27 mouse cellular contexts compared by ENCODE assay signal in genomic region chr10:8986339-8986738, GRCm38 (mm10).
A peak's percentile ranks its signal among the peaks of the same experiment; 100 is the strongest.
DNase-seq lines count a peak whose midpoint lies in the region; ATAC-seq and TF ChIP-seq lines count a peak whose summit lies in the region.
"Had no signal": no experiment of that assay in that cellular context is flagged by ENCODE, and none has a peak within 500 bp of the region (broad histone marks: within the 10 kb centered on the region; RNA-seq: fewer than 3 reads in every experiment).

No protein-coding gene starts in this region.

- H3K9ac ChIP-seq in forebrain, embryonic 13.5 days = no peak overlapping the region
- H3K9ac ChIP-seq in forebrain, postnatal 0 days = no peak overlapping the region
- no peak overlapping the region for H3K9ac ChIP-seq in midbrain, embryonic 14.5 days (replicated peaks; ENCODE audit: low read length)
- H3K9ac ChIP-seq in midbrain, embryonic 11.5 days (ENCODE audit: low read length) = no peak overlapping the region
- no peak overlapping the region for H3K9ac ChIP-seq in midbrain, postnatal 0 days (replicated peaks; ENCODE audit: low read length, poor library complexity, severe bottlenecking)
- H3K9ac ChIP-seq: embryonic facial prominence, embryonic 12.5 days; embryonic facial prominence, embryonic 15.5 days; heart, embryonic 13.5 days; hindbrain, embryonic 14.5 days had no signal

- 74% methylated on average over 7 of the region's 7 CpGs for WGBS in forebrain, embryonic 13.5 days
- WGBS in forebrain, postnatal 0 days = 59% methylated on average over 7 of the region's 7 CpGs
- 84% methylated on average over 7 of the region's 7 CpGs for WGBS in heart, embryonic 10.5 days
- 63% methylated on average over 7 of the region's 7 CpGs for WGBS in midbrain, embryonic 14.5 days
- WGBS in midbrain, embryonic 11.5 days = 90% methylated on average over 7 of the region's 7 CpGs
- WGBS in midbrain, postnatal 0 days = 52% methylated on average over 7 of the region's 7 CpGs

- H3K9me3 ChIP-seq in forebrain, embryonic 13.5 days (replicated peaks) = no peaks in the 10 kb centered on the region
- no peaks in the 10 kb centered on the region for H3K9me3 ChIP-seq in forebrain, postnatal 0 days (ENCODE audit: low read length)
- no peaks in the 10 kb centered on the region for H3K9me3 ChIP-seq in heart, embryonic 10.5 days
- no peaks in the 10 kb centered on the region for H3K9me3 ChIP-seq in midbrain, embryonic 14.5 days (ENCODE audit: control insufficient read depth, low read length)
- H3K9me3 ChIP-seq in midbrain, embryonic 11.5 days (ENCODE audit: control insufficient read depth, low read length) = no peaks in the 10 kb centered on the region
- H3K9me3 ChIP-seq in midbrain, postnatal 0 days (ENCODE audit: low read length) = no peaks in the 10 kb centered on the region
- H3K9me3 ChIP-seq: embryonic facial prominence, embryonic 12.5 days; embryonic facial prominence, embryonic 15.5 days; heart, embryonic 13.5 days had no signal

- no peak for DNase-seq in forebrain, postnatal 0 days
- peak; percentile 7 for DNase-seq in heart, adult 11 months
- no peak for DNase-seq in heart, embryonic 10.5 days (ENCODE audit: low spot score)
- DNase-seq in midbrain, embryonic 14.5 days = peak; percentile 56
- DNase-seq in midbrain, embryonic 11.5 days (ENCODE audit: low spot score, missing footprints) = no peak
- DNase-seq in midbrain, postnatal 0 days (ENCODE audit: low spot score) = no peak
- DNase-seq in layer of hippocampus, adult 8-10 months (ENCODE audit: low spot score in 2 of 2) = no peak
- DNase-seq: adrenal gland, postnatal 10 days; adrenal gland, postnatal 36 days; cerebellum, adult 11 months; cerebellum, adult 2 months; cerebellum, adult 9-11 months; cerebellum, postnatal 25 days; gastrocnemius, adult 2 months; gastrocnemius, postnatal 14 days; heart, adult 18-20 months; heart, postnatal 14 days; heart, postnatal 4 days had no signal

- H3K27me3 ChIP-seq in forebrain, embryonic 13.5 days = no peaks in the 10 kb centered on the region
- no peaks in the 10 kb centered on the region for H3K27me3 ChIP-seq in forebrain, postnatal 0 days (ENCODE audit: insufficient read depth, low read length)
- no peaks in the 10 kb centered on the region for H3K27me3 ChIP-seq in heart, embryonic 10.5 days (ENCODE audit: insufficient read depth, poor library complexity, severe bottlenecking)
- H3K27me3 ChIP-seq in midbrain, embryonic 14.5 days (ENCODE audit: control insufficient read depth, insufficient read depth, low read length) = no peaks in the 10 kb centered on the region
- H3K27me3 ChIP-seq in midbrain, embryonic 11.5 days (ENCODE audit: control insufficient read depth, insufficient read depth, low read length) = no peaks in the 10 kb centered on the region
- H3K27me3 ChIP-seq in midbrain, postnatal 0 days (ENCODE audit: insufficient read depth, low read length) = no peaks in the 10 kb centered on the region
- H3K27me3 ChIP-seq: embryonic facial prominence, embryonic 12.5 days; embryonic facial prominence, embryonic 15.5 days; heart, embryonic 13.5 days; Patski had no signal

- no peaks in the 10 kb centered on the region for H3K36me3 ChIP-seq in forebrain, embryonic 13.5 days (ENCODE audit: poor library complexity, severe bottlenecking)
- H3K36me3 ChIP-seq in forebrain, postnatal 0 days (ENCODE audit: insufficient read depth) = no peaks in the 10 kb centered on the region
- H3K36me3 ChIP-seq in heart, embryonic 10.5 days = no peaks in the 10 kb centered on the region
- no peaks in the 10 kb centered on the region for H3K36me3 ChIP-seq in midbrain, embryonic 14.5 days (ENCODE audit: control insufficient read depth, insufficient read depth, low read length)
- no peaks in the 10 kb centered on the region for H3K36me3 ChIP-seq in midbrain, embryonic 11.5 days (ENCODE audit: control insufficient read depth, insufficient read depth, low read length)
- no peaks in the 10 kb centered on the region for H3K36me3 ChIP-seq in midbrain, postnatal 0 days (ENCODE audit: insufficient read depth, low read length)
- H3K36me3 ChIP-seq: embryonic facial prominence, embryonic 12.5 days; embryonic facial prominence, embryonic 15.5 days; G1E; heart, embryonic 13.5 days had no signal

- peaks cover 7% of the 10 kb centered on the region; the same call in 1 of the 2 replicates for H3K4me1 ChIP-seq in forebrain, embryonic 13.5 days
- H3K4me1 ChIP-seq in forebrain, postnatal 0 days (ENCODE audit: insufficient read depth) = no peaks in the 10 kb centered on the region
- no peaks in the 10 kb centered on the region for H3K4me1 ChIP-seq in heart, embryonic 10.5 days
- H3K4me1 ChIP-seq in midbrain, embryonic 14.5 days (ENCODE audit: control insufficient read depth, insufficient read depth, low read length) = 0 out of 2 replicates have a peak, but pooled peaks cover 3% of the 10 kb centered on the region
- H3K4me1 ChIP-seq in midbrain, embryonic 11.5 days (ENCODE audit: control insufficient read depth, insufficient read depth, low read length) = no peaks in the 10 kb centered on the region
- H3K4me1 ChIP-seq in midbrain, postnatal 0 days (ENCODE audit: insufficient read depth, low read length) = no peaks in the 10 kb centered on the region; the same call in 1 of the 2 replicates
- H3K4me1 ChIP-seq: embryonic facial prominence, embryonic 12.5 days; embryonic facial prominence, embryonic 15.5 days had no signal

- TF ChIP-seq CTCF in forebrain, postnatal 0 days (IDR thresholded peaks at IDR 0.05; ENCODE audit: low read depth) = no peak
- TF ChIP-seq CTCF in midbrain, postnatal 0 days (IDR thresholded peaks at IDR 0.05) = no peak

- H3K27ac ChIP-seq in forebrain, embryonic 13.5 days = no peak overlapping the region
- H3K27ac ChIP-seq in forebrain, postnatal 0 days (ENCODE audit: low read depth, low read length) = no peak overlapping the region
- H3K27ac ChIP-seq in heart, embryonic 10.5 days = no peak overlapping the region
- no peak overlapping the region for H3K27ac ChIP-seq in midbrain, embryonic 14.5 days (replicated peaks; ENCODE audit: low read depth, low read length)
- H3K27ac ChIP-seq in midbrain, embryonic 11.5 days (ENCODE audit: low read depth, low read length) = no peak overlapping the region
- no peak overlapping the region for H3K27ac ChIP-seq in midbrain, postnatal 0 days (ENCODE audit: low read depth, low read length)
- H3K27ac ChIP-seq: embryonic facial prominence, embryonic 12.5 days; embryonic facial prominence, embryonic 15.5 days; gastrocnemius, adult 2 months; heart, embryonic 13.5 days; hindbrain, embryonic 14.5 days; hindbrain, postnatal 0 days had no signal

- 0 out of 2 replicates have a peak, but pooled peaks have one; percentile 53 for ATAC-seq in forebrain, embryonic 13.5 days
- ATAC-seq in forebrain, postnatal 0 days = no peak; the same call in 1 of the 2 replicates
- peak; percentile 64; the same call in 1 of the 2 replicates for ATAC-seq in midbrain, embryonic 14.5 days (ENCODE audit: low FRiP score, low TSS enrichment)
- ATAC-seq in midbrain, embryonic 11.5 days (ENCODE audit: low FRiP score) = no peak
- ATAC-seq in midbrain, postnatal 0 days (ENCODE audit: low FRiP score) = no peak
- ATAC-seq: hindbrain, postnatal 0 days; inflammation-experienced regulatory T-cells, adult 6 months; Patski had no signal

- H3K4me3 ChIP-seq in forebrain, embryonic 13.5 days = no peak overlapping the region
- H3K4me3 ChIP-seq in forebrain, postnatal 0 days (ENCODE audit: low read depth, low read length) = no peak overlapping the region
- H3K4me3 ChIP-seq in heart, embryonic 10.5 days = no peak overlapping the region
- H3K4me3 ChIP-seq in midbrain, embryonic 14.5 days (replicated peaks; ENCODE audit: low read depth, low read length) = no peak overlapping the region
- H3K4me3 ChIP-seq in midbrain, embryonic 11.5 days (ENCODE audit: low read depth, low read length) = no peak overlapping the region
- H3K4me3 ChIP-seq in midbrain, postnatal 0 days (ENCODE audit: low read depth, low read length) = no peak overlapping the region
- H3K4me3 ChIP-seq: embryonic facial prominence, embryonic 12.5 days; embryonic facial prominence, embryonic 15.5 days; gastrocnemius, adult 2 months; heart, embryonic 13.5 days had no signal

- no peak overlapping the region for H3K4me2 ChIP-seq in forebrain, embryonic 13.5 days
- H3K4me2 ChIP-seq in forebrain, postnatal 0 days (ENCODE audit: low read depth) = no peak overlapping the region
- peak overlapping the region; percentile 17; the same call in 1 of the 2 replicates for H3K4me2 ChIP-seq in midbrain, embryonic 14.5 days (ENCODE audit: low read length)
- no peak overlapping the region for H3K4me2 ChIP-seq in midbrain, embryonic 11.5 days
- H3K4me2 ChIP-seq in midbrain, postnatal 0 days (ENCODE audit: low read depth, low read length, poor library complexity, severe bottlenecking) = peak overlapping the region; percentile 4; the same call in 1 of the 2 replicates
- H3K4me2 ChIP-seq: embryonic facial prominence, embryonic 12.5 days; embryonic facial prominence, embryonic 15.5 days; heart, embryonic 13.5 days; hindbrain, embryonic 14.5 days had no signal

Comparison
In these comparisons a context has a peak if more than half of its experiments do, and no peak if none do; other contexts are left out.
1. ATAC-seq: peak in forebrain, embryonic 13.5 days (single experiment) and midbrain, embryonic 14.5 days (single experiment); none in forebrain, postnatal 0 days (single experiment), midbrain, embryonic 11.5 days (single experiment) and midbrain, postnatal 0 days (single experiment).
2. H3K4me2 ChIP-seq: peak in midbrain, embryonic 14.5 days (single experiment) and midbrain, postnatal 0 days (single experiment); none in forebrain, embryonic 13.5 days (single experiment), forebrain, postnatal 0 days (single experiment) and midbrain, embryonic 11.5 days (single experiment).
3. DNase-seq: peak in heart, adult 11 months (single experiment) and midbrain, embryonic 14.5 days (single experiment); none in forebrain, postnatal 0 days (single experiment), heart, embryonic 10.5 days (single experiment), midbrain, embryonic 11.5 days (single experiment), midbrain, postnatal 0 days (single experiment) and layer of hippocampus, adult 8-10 months (0 of 2).